Mouse (Mus musculus) layer of hippocampus, postnatal 10 days (tissue): ENCODE data around the gene Fgl2. TPM values are rescaled to one million over a fixed set of nuclear protein-coding genes. Genes with fewer than 3 reads are reported as not detected.

ENCODE experiments used
- DNase-seq, 2 experiments: peaks; one replicate each; pipeline ENCODE4 v3.0.0; 2021; ENCODE audit warnings: low spot score in 2 of 2
- total RNA-seq, 2 experiments: library from RNA; stranded (reverse); gene quantifications; 2 replicates each; pipeline ENCODE4 v1.2.3; 2021

Fgl2 gene
- total RNA-seq, 2 experiments from 2014 or later, result 2.9 to 3.7 TPM

DNA sequence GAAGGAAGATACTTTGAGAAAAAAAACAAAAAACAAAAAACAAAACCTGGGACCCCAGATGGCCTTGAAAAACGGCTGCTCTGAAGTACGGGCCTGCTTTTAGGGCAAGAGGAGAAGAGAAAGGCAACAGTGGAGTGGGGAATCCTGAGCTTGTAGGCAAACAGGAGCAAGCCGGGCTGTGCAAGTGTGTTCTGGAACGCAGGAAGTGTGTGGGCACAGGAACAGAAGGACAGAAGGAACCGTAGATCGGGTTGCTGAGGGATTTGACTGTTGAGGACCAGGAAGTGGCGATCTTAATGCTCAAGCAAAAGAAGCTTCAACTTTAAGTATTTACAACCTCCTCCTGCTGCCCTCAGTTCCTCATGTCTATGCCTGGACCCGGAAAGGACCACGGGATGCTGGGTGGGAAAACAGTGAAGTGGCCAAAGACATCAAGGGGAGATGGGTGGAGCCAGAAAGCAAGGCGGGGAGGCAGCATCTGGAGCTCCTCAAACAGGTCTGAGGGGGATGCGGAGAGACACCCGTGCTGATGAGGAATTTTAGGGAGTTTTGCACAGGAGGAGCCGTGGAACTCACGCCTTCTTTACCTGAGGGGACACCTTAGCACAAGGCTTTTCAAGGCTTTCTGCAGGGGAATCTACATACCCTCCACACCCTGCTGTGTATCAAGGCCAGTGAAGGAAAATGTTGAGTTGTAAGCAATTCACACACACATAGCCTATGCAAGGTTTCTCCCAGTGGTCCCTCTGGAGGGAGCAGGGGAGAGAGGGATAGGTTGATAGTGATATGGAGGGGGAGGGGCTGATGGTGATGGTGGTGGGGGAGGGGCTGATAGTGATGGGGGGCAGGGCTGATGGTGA is 11.2 kb downstream of the Fgl2 start:
- peak in 1 of 2 experiments; percentile 18 for DNase-seq

DNA sequence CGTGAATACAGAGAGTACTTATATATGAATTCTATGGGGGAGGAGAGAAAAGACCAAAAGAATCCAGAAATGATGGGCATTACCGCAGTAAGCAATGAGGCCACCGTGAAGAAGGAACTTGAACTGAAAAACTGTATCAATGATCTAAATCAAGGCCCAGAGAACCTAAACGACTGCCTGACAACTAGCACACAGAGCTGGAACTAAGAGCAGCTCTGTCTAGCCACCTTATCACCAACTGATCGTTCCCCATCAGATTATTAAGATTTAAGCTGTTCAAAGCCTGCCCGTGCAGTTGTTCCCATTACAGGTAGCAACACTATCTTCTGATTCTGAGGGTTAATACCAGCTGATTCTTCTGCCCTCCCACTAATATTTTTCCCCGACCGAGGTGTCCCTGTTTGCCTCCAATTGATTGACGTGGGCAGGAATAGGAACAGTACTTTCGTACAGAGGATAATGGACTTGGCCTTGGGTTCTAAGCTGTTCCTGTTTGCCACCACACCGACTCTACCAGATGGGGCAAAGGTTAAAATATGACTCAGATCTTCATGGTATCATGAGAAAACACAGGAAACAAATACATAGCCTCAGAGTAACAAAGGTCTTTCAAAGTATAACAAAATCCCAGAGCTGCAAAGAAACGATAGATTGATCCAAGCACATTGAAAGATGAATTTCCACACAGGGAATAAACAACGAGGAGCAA is 12.0 kb downstream of the Fgl2 start:
- no peak for DNase-seq

- DNase-seq, result no peak
Observed at GRCm38 (mm10) chr5:21384976-21385375, 12.5 kb downstream of the Fgl2 start.

DNA sequence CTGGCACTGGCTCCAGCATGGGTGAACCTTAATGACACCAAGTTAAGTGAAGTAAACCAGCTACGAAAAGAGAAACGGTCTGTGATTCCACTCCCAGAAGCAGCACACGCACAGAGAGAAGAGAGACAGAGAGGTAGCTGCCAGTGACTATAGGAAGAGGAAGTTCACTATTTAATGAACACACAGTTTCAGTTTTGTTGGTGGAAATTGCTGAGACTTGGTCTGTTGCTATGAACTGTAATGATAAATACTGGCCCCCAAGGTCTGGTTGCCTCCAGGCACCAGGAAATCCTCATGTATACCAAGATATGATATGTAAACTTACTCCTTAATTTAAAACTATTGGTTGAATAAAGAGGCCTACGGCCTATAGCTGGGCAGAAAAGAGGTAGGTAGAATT is 14.0 kb downstream of the Fgl2 start:
- no peak for DNase-seq

DNA sequence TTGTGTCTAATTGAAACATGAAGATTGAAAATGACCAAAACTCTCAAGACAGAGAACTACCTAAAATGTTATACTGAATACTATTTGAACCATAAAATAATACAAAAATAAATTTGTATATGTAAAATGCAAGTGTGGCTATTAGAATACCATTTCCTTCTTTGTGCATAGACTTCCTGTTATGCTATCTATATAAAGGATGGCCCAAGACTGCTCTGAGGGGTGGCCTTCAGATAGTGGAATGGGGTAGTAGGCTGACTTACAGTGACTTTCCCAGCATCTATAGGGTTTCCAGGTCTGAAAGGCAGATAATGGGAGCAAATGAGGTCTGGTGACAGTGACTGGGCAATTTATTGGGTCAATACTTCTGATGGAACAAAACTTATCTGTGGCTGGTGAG is 14.9 kb downstream of the Fgl2 start:
- DNase-seq, result no peak

GRCm38 (mm10) chr5:21388855-21389254 is 16.4 kb downstream of the Fgl2 start:
- DNase-seq, result no peak

DNA sequence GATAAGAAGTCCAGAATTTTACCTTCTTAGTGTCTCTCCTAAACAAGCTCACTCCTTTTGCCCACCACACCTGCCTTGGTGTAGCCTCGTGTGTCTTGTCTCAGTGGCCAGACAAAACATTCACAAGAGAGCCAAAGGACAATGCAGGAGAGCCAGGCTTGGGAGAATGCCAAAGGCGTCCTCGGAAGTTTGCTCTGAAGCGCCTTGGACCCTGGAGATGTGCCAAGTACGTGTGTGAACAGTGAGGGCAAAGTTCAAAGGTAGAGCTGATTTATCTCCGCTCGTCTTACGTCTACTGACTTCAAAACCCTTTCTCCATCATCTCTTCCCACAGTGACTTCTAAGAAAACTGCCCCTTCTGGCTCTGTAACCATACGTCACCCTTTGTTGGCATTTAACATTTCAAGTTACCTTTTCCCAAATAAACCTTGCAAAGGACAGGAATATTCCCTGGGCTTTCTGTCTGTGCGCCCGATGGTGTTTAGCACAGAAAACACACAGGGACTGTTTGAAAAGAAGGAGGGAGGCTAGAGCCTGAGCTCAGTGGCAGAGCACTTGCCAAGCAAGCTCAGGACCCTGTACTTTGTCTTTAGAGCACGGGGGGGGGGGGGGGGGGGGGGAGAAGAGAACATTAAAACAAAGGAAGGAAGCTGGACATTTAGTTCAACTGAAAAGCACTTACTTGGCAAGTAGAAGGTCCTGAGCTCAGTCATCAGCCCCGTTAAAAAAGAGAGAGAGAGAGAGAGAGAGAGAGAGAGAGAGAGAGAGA is 19.4 kb downstream of the Fgl2 start:
- DNase-seq, result no peak

DNA sequence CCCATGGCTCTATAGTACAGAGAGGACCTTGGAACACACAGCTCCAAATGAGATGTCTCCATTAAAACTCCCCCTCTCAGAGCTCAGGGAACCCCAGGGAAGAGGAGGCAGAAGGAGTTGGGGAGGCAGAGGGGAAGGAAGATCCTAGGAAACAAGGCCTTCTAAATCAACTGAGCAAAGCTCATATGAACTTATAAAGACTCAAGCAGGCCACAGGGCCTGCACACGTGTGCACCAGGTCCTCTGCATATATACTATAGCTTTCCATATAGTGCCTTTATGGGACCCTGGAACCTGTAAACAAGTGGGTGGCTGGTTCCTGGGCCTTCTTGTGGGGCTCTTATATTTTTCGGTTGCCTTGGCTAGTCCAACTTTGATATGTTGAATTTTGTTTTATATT is 22.1 kb downstream of the Fgl2 start:
- DNase-seq, result no peak

- no peak for DNase-seq
Observed at GRCm38 (mm10) chr5:21395205-21395840, 22.9 kb downstream of the Fgl2 start.

DNA sequence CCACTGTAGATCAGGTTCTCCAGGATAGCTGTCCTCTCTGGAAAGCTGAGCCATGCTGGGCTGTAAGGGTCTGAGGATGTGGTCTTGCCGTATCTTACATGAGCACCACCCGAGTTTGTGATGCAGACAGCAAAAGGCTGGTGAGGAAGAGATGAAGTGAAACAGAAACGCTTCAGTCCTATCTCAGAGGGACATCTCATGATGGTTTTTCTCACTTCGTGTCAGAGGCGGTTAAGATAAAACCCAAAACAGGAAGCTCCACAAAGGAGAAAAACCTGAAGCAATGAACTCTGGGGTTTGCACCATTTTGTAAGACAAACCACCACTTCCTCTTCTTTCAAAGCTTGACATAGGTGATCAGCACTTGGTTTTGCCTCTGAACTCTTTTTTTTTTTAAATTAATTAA is 38.8 kb downstream of the Fgl2 start:
- DNase-seq, result no peak

- DNase-seq, result no peak
Observed at GRCm38 (mm10) chr5:21412056-21412455, 39.6 kb downstream of the Fgl2 start.

DNA sequence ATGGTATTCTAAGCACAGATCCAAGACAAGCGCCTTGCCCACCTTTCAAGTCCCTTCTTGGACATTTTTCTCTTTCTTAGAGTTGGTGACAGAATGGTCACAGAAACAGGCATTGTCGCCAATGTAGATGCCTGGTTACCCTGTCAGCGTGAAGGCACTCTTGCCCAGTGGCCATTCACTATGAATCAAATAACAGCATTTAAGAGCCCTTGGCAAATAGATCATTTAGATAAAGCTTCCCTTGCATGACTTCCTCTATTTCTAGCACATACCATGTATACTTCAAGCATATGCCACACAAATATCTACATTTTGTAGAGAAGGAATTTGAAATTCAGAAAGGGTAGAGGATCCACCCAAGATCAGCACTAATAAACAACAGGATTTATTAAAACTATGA is 40.9 kb downstream of the Fgl2 start:
- DNase-seq, result no peak

DNA sequence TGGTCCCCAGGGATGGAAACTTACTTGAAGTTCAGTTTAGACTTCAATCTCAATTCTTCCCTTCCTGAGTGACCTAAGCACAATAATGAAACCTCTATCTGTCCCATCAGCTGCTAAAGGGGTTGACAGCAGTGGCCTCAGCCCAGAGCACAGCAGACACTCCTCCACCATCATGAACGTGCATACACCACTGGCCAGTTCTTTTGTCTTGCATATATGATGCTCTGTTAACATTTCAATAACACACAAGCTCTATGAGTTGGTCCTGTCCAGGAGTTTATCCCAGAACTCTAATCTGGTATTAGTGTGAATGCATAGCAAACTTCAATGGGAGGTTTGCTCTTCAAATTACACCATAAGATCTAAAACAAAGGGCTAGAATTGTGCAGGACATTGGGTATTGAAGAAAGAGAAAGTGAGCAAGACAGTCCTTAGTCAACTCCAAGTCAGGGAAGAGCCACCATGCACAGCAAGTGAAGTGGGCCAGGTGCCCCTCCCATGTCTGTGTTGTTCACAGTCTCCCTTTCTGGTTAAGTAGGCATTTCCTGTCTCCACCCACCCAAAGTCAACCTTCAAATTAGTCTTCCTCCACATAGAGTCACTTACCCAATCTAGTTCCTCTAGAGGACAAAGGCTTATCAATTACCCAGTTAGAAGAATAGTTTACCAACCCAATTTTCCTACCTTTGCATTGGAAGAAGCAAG is 41.8 kb downstream of the Fgl2 start:
- no peak for DNase-seq

DNA sequence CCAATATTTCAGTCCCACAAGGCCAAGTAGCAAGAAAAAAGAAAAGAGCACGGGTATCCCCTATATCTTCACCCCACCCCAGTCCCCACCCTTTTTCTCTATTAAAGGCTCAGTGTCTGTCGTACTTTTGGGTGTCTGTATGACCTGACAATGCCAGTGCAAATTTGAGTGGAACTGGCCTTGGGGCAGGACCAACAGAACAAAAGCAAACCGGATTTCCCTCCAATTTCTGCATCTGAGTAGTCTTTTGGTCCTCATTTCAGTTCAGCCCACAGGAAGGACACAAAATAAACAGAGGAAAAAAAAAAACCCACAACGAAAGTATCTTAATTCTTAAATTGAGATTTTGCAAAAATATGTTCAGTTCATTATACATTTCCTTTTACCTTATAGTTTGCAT is 46.2 kb downstream of the Fgl2 start:
- no peak for DNase-seq

- DNase-seq, result no peak
Observed at GRCm38 (mm10) chr5:21420609-21421008, 48.2 kb downstream of the Fgl2 start.

DNA sequence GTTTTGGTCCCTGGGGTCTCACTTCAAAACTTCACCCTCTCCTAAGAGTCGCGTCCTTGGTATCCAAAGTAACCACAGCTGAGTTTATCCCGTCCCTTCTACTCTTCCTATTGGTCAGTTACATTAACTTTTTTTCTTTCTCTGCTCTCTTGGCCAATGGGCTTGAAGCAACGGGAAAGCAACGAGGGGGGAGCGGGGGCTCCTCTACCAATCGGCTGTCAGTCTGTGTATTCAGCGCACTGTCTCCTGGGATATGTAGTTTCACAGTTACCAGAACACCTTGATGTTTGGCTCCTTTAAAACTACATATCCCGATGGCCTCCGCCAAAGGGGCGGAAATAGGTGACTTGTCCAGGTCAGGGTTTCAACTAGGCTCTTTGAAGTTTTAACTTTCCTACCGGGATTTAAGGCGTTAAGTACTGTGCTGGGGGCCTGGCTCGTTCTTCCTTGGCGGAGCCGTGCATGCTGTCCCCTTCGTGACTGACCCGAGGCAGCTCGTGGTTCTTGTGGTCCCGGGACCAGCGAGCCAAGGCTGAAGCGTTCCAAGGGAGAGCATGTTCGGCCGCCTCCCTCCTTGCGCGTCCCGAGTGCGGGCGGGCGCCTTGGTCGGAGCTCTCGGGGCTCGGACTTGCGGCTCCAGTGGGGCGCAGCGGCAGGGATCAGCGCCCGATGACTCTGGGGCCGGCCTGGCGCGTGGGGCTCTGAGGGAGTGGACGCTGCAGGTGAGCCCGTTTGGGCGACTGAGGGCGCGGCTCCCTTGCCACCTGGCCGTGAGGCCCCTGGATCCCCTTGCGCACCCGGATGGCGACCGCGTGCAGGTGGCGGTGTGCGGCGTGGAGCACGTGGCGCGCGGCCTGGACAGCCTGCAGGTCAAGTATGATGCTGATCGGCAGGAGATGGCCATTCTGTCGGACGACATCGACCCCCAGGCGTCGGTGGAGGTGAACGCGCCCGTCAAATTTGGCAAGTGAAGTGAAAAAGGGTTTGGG is 52.5 kb downstream of the Fgl2 start, which contains the start of the genes Ccdc146 and Fam185a:
Ccdc146 (minus strand) TSS at position 64 of the 989 bp plus-strand sequence.
Fam185a (plus strand) TSS at position 345 of the 989 bp plus-strand sequence.
- DNase-seq, result peak; percentile 83 to 87

DNA sequence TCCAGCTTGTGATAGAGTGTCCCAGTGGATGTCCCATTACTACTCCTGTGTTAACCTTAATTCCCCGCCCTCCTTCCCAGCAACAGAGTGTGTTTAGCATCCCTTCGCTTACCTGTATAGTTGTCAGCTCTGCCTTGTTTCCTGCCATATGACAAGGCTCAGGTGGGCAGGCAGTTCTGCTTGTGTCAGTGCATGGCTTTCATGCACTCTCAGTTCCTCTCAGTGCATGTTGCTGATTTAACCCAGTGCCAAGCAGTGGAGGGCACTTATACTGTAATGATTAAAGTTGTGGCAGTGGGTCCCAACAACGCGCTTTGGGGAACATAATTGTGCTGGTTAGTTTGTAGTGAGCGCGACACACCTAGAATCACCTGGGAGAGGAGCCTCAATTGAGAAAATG is 54.2 kb downstream of the Fgl2 start:
- DNase-seq, result no peak
